Mouse (Mus musculus): ENCODE measurements around the gene Sstr4.

The Sstr4 gene

DNA sequence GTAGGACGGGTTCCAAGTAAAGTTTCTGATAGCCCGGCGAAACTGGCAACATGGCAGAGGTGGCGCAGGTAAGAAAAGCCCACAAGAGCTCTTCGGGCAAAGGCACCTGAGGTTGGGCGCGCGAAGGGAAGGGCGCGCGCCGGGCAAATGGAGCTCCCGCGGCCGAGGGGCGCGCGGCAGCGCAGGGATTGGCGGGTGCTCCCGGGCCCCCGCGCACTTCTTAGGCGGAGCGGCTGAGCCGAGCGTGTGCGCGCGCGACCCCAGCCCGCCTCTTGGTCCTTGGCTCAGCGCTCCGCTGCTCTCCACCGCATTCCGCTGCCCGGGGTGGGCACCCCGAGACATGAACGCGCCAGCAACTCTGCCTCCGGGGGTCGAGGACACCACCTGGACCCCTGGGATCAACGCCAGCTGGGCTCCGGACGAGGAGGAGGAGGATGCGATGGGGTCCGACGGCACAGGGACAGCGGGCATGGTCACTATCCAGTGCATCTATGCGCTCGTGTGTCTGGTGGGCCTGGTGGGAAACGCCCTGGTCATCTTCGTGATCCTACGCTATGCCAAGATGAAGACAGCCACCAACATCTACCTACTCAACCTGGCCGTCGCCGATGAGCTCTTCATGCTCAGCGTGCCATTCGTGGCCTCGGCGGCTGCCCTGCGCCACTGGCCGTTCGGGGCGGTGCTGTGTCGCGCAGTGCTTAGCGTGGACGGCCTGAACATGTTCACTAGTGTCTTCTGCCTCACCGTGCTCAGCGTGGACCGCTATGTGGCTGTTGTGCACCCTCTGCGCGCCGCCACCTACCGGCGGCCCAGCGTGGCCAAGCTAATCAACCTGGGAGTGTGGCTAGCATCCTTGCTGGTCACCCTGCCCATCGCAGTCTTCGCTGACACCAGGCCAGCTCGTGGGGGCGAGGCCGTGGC lies at the start of gene Sstr4:
Gene Sstr4, plus strand, starts transcription at position 214 of the 921 bp plus-strand sequence.
- DNase-seq = peak; percentile 63

GRCm38 (mm10) chr2:148345373-148345772 lies 49.8 kb upstream of the Sstr4 start:
- DNase-seq = no peak

GRCm38 (mm10) chr2:148346976-148347375 lies 48.2 kb upstream of the Sstr4 start:
- no peak for DNase-seq

GRCm38 (mm10) chr2:148349509-148350307 lies 45.4 kb upstream of the Sstr4 start:
- DNase-seq = no peak

- no peak for DNase-seq
Observed at GRCm38 (mm10) chr2:148350460-148350859, 44.7 kb upstream of the Sstr4 start.

DNA sequence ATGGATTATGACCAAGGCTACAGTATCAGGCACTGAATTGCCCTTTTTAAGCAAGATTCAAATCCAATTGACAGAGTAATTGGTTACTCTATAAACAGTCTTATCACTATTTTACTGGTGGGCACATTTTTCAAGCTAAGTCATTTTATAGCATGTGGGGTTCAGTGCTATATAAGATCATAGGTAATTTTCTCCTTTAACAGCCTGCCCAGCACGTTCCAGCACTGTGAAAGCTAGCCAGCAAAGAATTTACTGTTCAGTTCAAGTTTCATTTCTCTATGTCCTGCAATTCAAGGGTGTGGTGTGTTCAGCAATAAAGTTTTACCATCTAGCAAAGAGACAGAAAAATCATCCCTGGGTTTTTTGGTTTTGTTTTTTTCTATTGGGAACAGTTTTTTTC lies 42.5 kb upstream of the Sstr4 start:
- DNase-seq = no peak

GRCm38 (mm10) chr2:148357145-148357544 lies 38.0 kb upstream of the Sstr4 start:
- DNase-seq = no peak

GRCm38 (mm10) chr2:148364536-148364935 lies 30.6 kb upstream of the Sstr4 start:
- DNase-seq = no peak

DNA sequence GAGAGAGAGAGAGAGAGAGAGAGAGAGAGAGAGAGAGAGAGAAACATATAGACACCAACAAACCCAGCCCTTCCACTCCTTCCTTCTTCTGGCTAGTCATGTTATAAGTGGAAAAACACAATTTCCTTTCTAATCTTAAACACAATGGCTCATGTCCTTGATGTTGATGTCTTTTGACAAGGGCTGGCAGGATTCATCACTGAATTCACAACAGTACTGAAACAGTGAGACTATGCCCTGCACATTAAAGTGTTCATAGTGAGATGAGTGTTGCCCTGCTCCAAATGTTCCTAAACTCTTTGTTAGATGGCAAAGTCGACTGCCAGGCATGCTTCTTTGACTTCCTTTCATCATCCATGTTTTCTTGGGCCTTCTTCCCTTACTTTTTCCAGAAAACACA lies 29.9 kb upstream of the Sstr4 start:
- DNase-seq = no peak

- no peak for DNase-seq
Observed at GRCm38 (mm10) chr2:148371743-148372630, 23.2 kb upstream of the Sstr4 start.

DNA sequence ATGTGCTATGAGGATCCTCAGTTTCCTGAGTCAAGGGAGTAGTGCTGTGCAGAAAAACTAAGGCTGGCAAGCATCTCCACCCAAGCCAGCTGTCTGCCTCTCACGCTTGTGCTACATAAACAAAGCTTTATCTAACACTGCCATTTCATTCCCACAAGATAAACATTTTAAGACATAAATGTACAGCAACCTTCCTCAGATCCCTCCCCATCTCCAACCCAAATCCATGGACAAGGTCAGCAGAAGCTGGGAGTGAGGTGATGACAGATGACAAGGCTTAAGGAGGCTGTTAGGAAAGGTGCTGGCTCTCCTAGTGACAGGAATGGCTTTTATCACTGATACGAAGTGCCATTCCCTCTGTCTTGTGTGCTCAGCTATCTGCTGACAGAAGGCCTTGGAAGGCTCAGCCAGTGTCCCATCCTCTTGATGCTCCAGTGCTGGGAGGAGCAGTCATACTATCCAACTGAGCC lies 21.5 kb upstream of the Sstr4 start:
- no peak for DNase-seq

DNA sequence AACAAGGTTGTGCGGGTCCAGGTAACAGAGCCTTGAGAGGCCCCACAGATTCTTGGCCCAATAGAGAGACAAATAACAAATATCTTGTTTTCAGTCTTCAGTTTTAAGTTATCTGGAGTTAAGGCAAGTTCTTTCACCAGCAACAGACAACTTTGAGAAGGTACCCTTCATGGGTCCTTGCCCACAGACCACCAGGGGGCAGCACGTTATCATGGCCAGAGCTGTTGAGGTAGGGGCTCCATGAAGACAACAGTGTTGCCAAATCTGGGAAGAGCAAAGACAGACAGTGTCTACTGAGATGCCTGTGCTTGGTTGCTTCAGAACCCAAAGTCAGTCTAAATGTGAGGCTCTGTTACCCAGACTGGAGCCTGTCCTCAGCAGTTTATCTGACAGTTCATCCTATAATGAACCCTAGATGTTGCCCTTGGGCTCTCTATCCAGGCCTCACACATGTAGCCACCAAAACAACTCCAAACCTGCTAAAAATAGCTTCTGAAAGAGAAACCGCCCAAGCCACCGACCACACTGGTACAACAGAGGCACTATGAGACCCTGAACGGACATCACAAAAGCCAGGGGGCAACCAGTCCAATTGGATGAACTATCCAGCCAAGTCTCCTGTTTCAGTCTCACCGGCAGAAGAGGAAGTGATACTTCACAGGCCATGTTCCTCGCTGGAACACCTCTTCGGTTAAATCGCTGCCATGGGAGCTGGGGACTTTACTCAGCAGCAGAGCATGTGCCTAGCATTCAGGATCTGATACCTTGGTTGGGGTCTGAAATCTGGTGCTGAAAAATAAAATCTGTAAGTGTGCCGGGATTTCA lies 19.6 kb upstream of the Sstr4 start:
- DNase-seq = peak; percentile 37

DNA sequence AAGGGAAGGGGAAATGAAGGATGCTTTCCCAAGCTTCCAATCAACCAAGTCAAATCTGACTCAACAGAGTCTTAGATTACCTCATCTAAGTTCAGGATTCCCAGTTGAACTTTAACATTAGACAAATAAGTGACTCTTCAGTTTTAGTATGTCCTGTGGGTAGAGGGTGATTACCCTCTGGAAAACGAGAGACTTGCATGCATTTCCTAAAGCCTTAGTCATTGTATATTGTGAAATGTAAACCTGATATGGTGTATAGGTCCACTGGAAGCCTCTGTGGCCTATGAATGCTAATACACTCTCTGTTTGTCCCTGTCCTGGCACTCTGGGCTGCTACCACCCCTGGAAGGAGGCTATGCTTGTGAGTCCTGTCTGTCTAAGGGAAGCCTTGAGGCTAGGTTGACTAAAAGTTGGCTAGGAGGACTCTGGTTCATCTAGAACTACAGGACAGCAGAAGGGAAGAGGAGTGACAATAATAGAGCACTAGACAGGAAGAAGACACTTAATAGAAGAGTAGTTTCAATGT lies 16.3 kb upstream of the Sstr4 start:
- no peak for DNase-seq

GRCm38 (mm10) chr2:148379899-148380413 lies 15.2 kb upstream of the Sstr4 start:
- DNase-seq = no peak

- no peak for DNase-seq
Observed at GRCm38 (mm10) chr2:148381076-148381475, 14.1 kb upstream of the Sstr4 start.

GRCm38 (mm10) chr2:148386476-148386875 lies 8.7 kb upstream of the Sstr4 start:
- no peak for DNase-seq

DNA sequence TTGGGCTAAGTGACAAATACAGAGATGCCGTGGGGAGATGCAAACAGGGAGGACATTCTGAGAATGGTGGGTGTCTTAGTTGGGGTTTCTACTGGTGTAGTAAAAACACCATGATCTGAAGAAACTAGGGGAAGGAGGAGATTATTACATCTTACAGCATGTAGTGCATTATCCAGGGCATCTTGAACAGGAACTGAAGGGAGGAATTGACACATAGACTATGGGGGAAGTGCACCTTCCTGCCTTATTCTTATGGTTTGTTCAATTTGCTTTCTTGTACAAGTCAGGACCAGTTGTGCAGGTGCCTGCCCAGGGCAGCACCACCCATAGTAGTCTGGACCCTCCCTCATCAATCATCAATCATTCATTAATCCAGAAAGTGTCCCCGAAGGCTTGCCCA lies 8.2 kb upstream of the Sstr4 start:
- DNase-seq = no peak

DNA sequence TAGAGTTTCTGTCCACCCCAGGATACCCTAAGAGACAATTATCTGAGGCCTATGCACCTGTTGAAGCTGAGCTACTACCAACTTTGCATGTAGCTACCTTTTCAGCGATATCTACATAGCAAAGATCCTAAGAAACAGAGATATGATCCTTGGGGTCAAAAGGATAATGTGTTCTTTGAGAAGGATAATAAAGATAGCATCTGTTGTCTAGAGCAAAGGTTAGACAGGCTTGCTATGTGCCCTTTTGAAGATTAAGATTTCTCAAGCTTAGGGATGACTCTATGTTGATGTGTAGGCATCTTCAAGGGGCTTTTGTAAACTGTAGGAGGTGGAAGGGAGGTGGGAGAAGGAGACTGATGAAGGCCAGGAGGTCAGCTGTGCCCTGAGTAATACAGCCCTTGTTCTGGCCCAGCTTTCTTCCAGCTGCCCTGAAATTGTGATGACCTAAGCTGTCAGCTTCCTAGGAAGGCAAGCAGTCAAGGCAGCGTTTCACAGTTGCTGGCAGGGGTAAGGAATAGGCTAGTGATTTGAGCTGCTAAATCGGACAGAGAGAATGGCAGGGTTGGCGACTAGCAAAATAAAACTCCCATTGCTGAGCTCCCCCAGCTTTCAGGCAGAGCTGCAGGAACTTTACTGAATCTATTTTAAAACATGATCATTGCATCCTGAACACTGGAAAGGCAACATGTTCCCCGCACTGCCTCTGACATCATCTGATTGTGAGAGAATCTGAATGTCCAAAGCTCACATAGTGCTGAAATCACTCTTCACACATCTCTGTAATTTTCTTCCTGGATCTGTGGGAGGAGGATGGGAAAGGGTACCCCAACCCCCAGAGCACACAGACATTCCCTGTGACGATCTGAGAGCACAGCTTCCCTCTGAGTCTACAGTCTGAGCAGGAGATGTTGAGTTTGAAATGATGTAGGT lies 7.2 kb upstream of the Sstr4 start:
- no peak for DNase-seq

- DNase-seq = no peak
Observed at GRCm38 (mm10) chr2:148393149-148393548, 2.0 kb upstream of the Sstr4 start.

DNA sequence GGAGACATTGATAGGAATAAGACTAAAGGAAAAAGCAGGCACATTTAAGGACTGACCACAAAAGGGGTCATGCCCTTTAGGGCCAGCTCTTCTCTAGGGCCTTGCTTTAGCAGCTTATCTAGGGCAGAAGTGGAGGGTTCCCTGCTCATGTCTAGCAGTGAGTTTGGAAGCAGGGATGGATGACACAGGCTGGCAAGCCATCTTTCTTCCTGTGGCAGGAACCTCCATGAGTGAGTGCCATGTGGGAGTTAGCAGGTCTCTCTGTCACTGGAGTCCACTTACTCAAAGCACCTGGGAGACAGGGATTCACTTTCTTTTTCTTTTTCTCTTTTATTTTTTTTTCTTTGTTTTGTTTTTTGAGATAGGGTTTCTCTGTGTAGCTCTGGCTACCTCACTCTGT lies 1.3 kb upstream of the Sstr4 start:
- DNase-seq = no peak

Measured in right cerebral cortex, postnatal 14 days (tissue).